Mouse (Mus musculus) kidney, adult 2 months (tissue): Measurements from ENCODE around the gene Ccdc9b.

Experiments
- CTCF ChIP-seq: fragments of 200-500 bp; conservative IDR thresholded peaks from 2 replicates; pipeline ENCODE4 v1.5.1; 2011; ENCODE audit warnings: low read depth, mild to moderate bottlenecking, control low read depth, low read length, moderate library complexity, mixed read lengths; ENCODE audit not compliant: insufficient read depth, insufficient read length
- POLR2A ChIP-seq: fragments of 200-500 bp; IDR thresholded peaks from one replicate; pipeline ENCODE4 v1.6.1; 2011; ENCODE audit warnings: low read depth, low read length, control low read depth

DNA sequence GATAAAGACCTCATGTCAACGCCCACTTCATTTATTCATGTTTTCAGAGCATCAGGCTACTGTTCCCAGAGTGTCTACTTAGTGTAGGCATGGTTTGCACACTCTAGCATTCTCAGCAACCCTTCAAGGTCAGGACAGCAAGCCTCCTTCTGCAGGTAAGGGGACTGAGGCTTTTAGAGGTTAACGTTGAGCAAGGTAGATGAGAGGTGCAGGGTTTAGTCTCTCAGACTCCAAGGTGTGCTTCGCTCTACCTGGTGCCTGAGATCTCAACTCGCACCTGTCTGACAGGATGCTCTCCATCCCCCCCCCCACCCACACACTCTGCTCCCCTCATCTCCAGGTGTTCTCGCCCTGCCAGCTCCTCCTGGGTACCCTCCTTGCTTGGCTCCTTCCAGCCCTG, 8.3 kb downstream of the Ccdc9b start:
- TF ChIP-seq CTCF: no peak
- no peak for TF ChIP-seq POLR2A
